Mouse (Mus musculus): ENCODE results near the gene Ranbp1.

GRCm38 (mm10) chr16:18235389-18236065 lies 13.0 kb downstream of the Ranbp1 start:
- TF ChIP-seq CTCF (IDR thresholded peaks at IDR 0.05; ENCODE audit: low read depth) (no peak), EP300 (optimal IDR thresholded peaks at IDR 0.05) (no peak)

All from stomach, postnatal 0 days (tissue).